Mouse (Mus musculus): ENCODE results near the gene Lhfpl4. TPM values are rescaled to one million over a fixed set of nuclear protein-coding genes. Genes with fewer than 3 reads are reported as not detected.

The Lhfpl4 gene
- polyA plus RNA-seq (2014; fragmentation: Nextera tagmentation; extraction: Ambion mirVana), result 7.6 TPM in 2 replicates

- H3K27me3 ChIP-seq (ENCODE audit: control insufficient read depth, insufficient read depth, low read length), result no peaks in the 10 kb centered on the region; the same call in 1 of the 2 replicates
- under 1% methylated on average over 50 of the region's 66 CpGs for WGBS
- peak; percentile 91 for ATAC-seq (ENCODE audit: low FRiP score)
- DNase-seq (ENCODE audit: low spot score, missing footprints), result peak; percentile 96
- H3K9ac ChIP-seq (ENCODE audit: low read length), result peak within 1 kb of the TSS; percentile 92
- no peaks in the 10 kb centered on the region for H3K36me3 ChIP-seq (ENCODE audit: control insufficient read depth, insufficient read depth, low read length)
- no peaks in the 10 kb centered on the region for H3K9me3 ChIP-seq (ENCODE audit: control insufficient read depth, low read length)
- H3K27ac ChIP-seq (ENCODE audit: low read depth, low read length), result no peak within 1 kb of the TSS
- H3K4me3 ChIP-seq (ENCODE audit: low read depth, low read length), result peak within 1 kb of the TSS; percentile 77
- H3K4me2 ChIP-seq, result peak within 1 kb of the TSS; percentile 89
- peaks cover 16% of the 10 kb centered on the region for H3K4me1 ChIP-seq (ENCODE audit: control insufficient read depth, insufficient read depth, low read length)
Observed at GRCm38 (mm10) chr6:113194841-113195595, at the start of gene Lhfpl4. Gene Lhfpl4, minus strand, starts transcription at chr6:113195384.

- Histone ChIP-seq H3K9ac (ENCODE audit: low read length) (no peak overlapping the region), H3K4me1 (ENCODE audit: control insufficient read depth, insufficient read depth, low read length) (peaks cover 4% of the 10 kb centered on the region), H3K4me3 (ENCODE audit: low read depth, low read length) (no peak overlapping the region), H3K4me2 (no peak overlapping the region), H3K9me3 (ENCODE audit: control insufficient read depth, low read length) (no peaks in the 10 kb centered on the region), H3K36me3 (ENCODE audit: control insufficient read depth, insufficient read depth, low read length) (no peaks in the 10 kb centered on the region), H3K27ac (ENCODE audit: low read depth, low read length) (no peak overlapping the region), H3K27me3 (ENCODE audit: control insufficient read depth, insufficient read depth, low read length) (no peaks in the 10 kb centered on the region)
- WGBS, result 97% methylated on average over 1 of the region's 1 CpGs
- DNase-seq (ENCODE audit: low spot score, missing footprints) (no peak), ATAC-seq (ENCODE audit: low FRiP score) (no peak)
Observed at GRCm38 (mm10) chr6:113242753-113243152, 47.6 kb upstream of the Lhfpl4 start.

GRCm38 (mm10) chr6:113238442-113238841 is 43.3 kb upstream of the Lhfpl4 start:
- Histone ChIP-seq H3K9ac (ENCODE audit: low read length) (peak overlapping the region; percentile 82; the same call in 1 of the 2 replicates), H3K4me3 (ENCODE audit: low read depth, low read length) (peak overlapping the region; percentile 93), H3K27ac (ENCODE audit: low read depth, low read length) (no peak overlapping the region), H3K9me3 (ENCODE audit: control insufficient read depth, low read length) (no peaks in the 10 kb centered on the region), H3K36me3 (ENCODE audit: control insufficient read depth, insufficient read depth, low read length) (no peaks in the 10 kb centered on the region), H3K27me3 (ENCODE audit: control insufficient read depth, insufficient read depth, low read length) (no peaks in the 10 kb centered on the region), H3K4me2 (peak overlapping the region; percentile 61), H3K4me1 (ENCODE audit: control insufficient read depth, insufficient read depth, low read length) (peaks cover 6% of the 10 kb centered on the region)
- DNase-seq (ENCODE audit: low spot score, missing footprints) (no peak), ATAC-seq (ENCODE audit: low FRiP score) (no peak)
- 41% methylated on average over 6 of the region's 6 CpGs for WGBS

- Histone ChIP-seq H3K9me3 (ENCODE audit: control insufficient read depth, low read length) (no peaks in the 10 kb centered on the region), H3K4me1 (ENCODE audit: control insufficient read depth, insufficient read depth, low read length) (peaks cover 6% of the 10 kb centered on the region), H3K9ac (ENCODE audit: low read length) (peak within 1 kb of the TSS; percentile 82), H3K27ac (ENCODE audit: low read depth, low read length) (peak within 1 kb of the TSS; percentile 36; the same call in 1 of the 2 replicates), H3K4me2 (peak within 1 kb of the TSS; percentile 61), H3K4me3 (ENCODE audit: low read depth, low read length) (peak within 1 kb of the TSS; percentile 93), H3K27me3 (ENCODE audit: control insufficient read depth, insufficient read depth, low read length) (no peaks in the 10 kb centered on the region), H3K36me3 (ENCODE audit: control insufficient read depth, insufficient read depth, low read length) (no peaks in the 10 kb centered on the region)
- ATAC-seq (ENCODE audit: low FRiP score) (peak; percentile 99), DNase-seq (ENCODE audit: low spot score, missing footprints) (peak; percentile 99)
- WGBS, result under 1% methylated on average over 55 of the region's 55 CpGs
Observed at GRCm38 (mm10) chr6:113237542-113238270, 42.5 kb upstream of the Lhfpl4 start, which contains the start of gene Mtmr14. Gene Mtmr14, plus strand, starts transcription at chr6:113237843.

- Histone ChIP-seq H3K9ac (ENCODE audit: low read length) (no peak overlapping the region), H3K4me3 (ENCODE audit: low read depth, low read length) (no peak overlapping the region), H3K9me3 (ENCODE audit: control insufficient read depth, low read length) (no peaks in the 10 kb centered on the region), H3K4me1 (ENCODE audit: control insufficient read depth, insufficient read depth, low read length) (peaks cover 6% of the 10 kb centered on the region), H3K27ac (ENCODE audit: low read depth, low read length) (no peak overlapping the region), H3K36me3 (ENCODE audit: control insufficient read depth, insufficient read depth, low read length) (no peaks in the 10 kb centered on the region), H3K4me2 (no peak overlapping the region), H3K27me3 (ENCODE audit: control insufficient read depth, insufficient read depth, low read length) (no peaks in the 10 kb centered on the region)
- no peak for DNase-seq (ENCODE audit: low spot score, missing footprints)
- 71% methylated on average over 5 of the region's 5 CpGs for WGBS
- ATAC-seq (ENCODE audit: low FRiP score), result no peak
Observed at GRCm38 (mm10) chr6:113235141-113235540, 40.0 kb upstream of the Lhfpl4 start.

- Histone ChIP-seq H3K9ac (ENCODE audit: low read length) (no peak overlapping the region), H3K36me3 (ENCODE audit: control insufficient read depth, insufficient read depth, low read length) (no peaks in the 10 kb centered on the region), H3K4me3 (ENCODE audit: low read depth, low read length) (no peak overlapping the region), H3K4me2 (no peak overlapping the region), H3K27ac (ENCODE audit: low read depth, low read length) (no peak overlapping the region), H3K27me3 (ENCODE audit: control insufficient read depth, insufficient read depth, low read length) (no peaks in the 10 kb centered on the region), H3K4me1 (ENCODE audit: control insufficient read depth, insufficient read depth, low read length) (no peaks in the 10 kb centered on the region), H3K9me3 (ENCODE audit: control insufficient read depth, low read length) (no peaks in the 10 kb centered on the region)
- ATAC-seq (ENCODE audit: low FRiP score), result no peak
- DNase-seq (ENCODE audit: low spot score, missing footprints), result no peak
Observed at GRCm38 (mm10) chr6:113226705-113227104, 31.5 kb upstream of the Lhfpl4 start.

- no peaks in the 10 kb centered on the region for H3K4me1 ChIP-seq (ENCODE audit: control insufficient read depth, insufficient read depth, low read length)
- no peak overlapping the region for H3K9ac ChIP-seq (ENCODE audit: low read length)
- no peak overlapping the region for H3K27ac ChIP-seq (ENCODE audit: low read depth, low read length)
- H3K4me2 ChIP-seq, result no peak overlapping the region
- no peaks in the 10 kb centered on the region for H3K36me3 ChIP-seq (ENCODE audit: control insufficient read depth, insufficient read depth, low read length)
- H3K4me3 ChIP-seq (ENCODE audit: low read depth, low read length), result no peak overlapping the region
- H3K27me3 ChIP-seq (ENCODE audit: control insufficient read depth, insufficient read depth, low read length), result no peaks in the 10 kb centered on the region
- ATAC-seq (ENCODE audit: low FRiP score) (no peak), DNase-seq (ENCODE audit: low spot score, missing footprints) (no peak)
- WGBS, result 79% methylated on average over 4 of the region's 4 CpGs
- no peaks in the 10 kb centered on the region for H3K9me3 ChIP-seq (ENCODE audit: control insufficient read depth, low read length)
Observed at GRCm38 (mm10) chr6:113225798-113226197, 30.6 kb upstream of the Lhfpl4 start.

GRCm38 (mm10) chr6:113216280-113216679 is 21.1 kb upstream of the Lhfpl4 start:
- DNase-seq (ENCODE audit: low spot score, missing footprints), result no peak
- Histone ChIP-seq H3K9me3 (ENCODE audit: control insufficient read depth, low read length) (no peaks in the 10 kb centered on the region), H3K9ac (ENCODE audit: low read length) (no peak overlapping the region), H3K27me3 (ENCODE audit: control insufficient read depth, insufficient read depth, low read length) (no peaks in the 10 kb centered on the region), H3K4me1 (ENCODE audit: control insufficient read depth, insufficient read depth, low read length) (no peaks in the 10 kb centered on the region), H3K36me3 (ENCODE audit: control insufficient read depth, insufficient read depth, low read length) (no peaks in the 10 kb centered on the region), H3K4me3 (ENCODE audit: low read depth, low read length) (no peak overlapping the region), H3K27ac (ENCODE audit: low read depth, low read length) (no peak overlapping the region), H3K4me2 (no peak overlapping the region)
- WGBS, result 79% methylated on average over 2 of the region's 2 CpGs
- ATAC-seq (ENCODE audit: low FRiP score), result no peak

GRCm38 (mm10) chr6:113195596-113195992 is 410 bp upstream of the Lhfpl4 start:
- Histone ChIP-seq H3K9me3 (ENCODE audit: control insufficient read depth, low read length) (no peaks in the 10 kb centered on the region), H3K4me3 (ENCODE audit: low read depth, low read length) (peak overlapping the region; percentile 77), H3K27ac (ENCODE audit: low read depth, low read length) (no peak overlapping the region), H3K27me3 (ENCODE audit: control insufficient read depth, insufficient read depth, low read length) (no peaks in the 10 kb centered on the region; the same call in 1 of the 2 replicates), H3K4me2 (peak overlapping the region; percentile 89), H3K4me1 (ENCODE audit: control insufficient read depth, insufficient read depth, low read length) (peaks cover 16% of the 10 kb centered on the region), H3K36me3 (ENCODE audit: control insufficient read depth, insufficient read depth, low read length) (no peaks in the 10 kb centered on the region), H3K9ac (ENCODE audit: low read length) (peak overlapping the region; percentile 92)
- WGBS, result 7% methylated on average over 9 of the region's 9 CpGs
- no peak for DNase-seq (ENCODE audit: low spot score, missing footprints)
- peak; percentile 20; the same call in 1 of the 2 replicates for ATAC-seq (ENCODE audit: low FRiP score)

Data from midbrain, embryonic 11.5 days (tissue).